Mouse (Mus musculus) B cell, adult 2 months (primary cell): ENCODE data around the gene Scnn1a.

Experiments
- DNase-seq, 2 experiments: peaks; one replicate each; pipeline ENCODE4 v3.0.0; 2022

The Scnn1a gene

DNA sequence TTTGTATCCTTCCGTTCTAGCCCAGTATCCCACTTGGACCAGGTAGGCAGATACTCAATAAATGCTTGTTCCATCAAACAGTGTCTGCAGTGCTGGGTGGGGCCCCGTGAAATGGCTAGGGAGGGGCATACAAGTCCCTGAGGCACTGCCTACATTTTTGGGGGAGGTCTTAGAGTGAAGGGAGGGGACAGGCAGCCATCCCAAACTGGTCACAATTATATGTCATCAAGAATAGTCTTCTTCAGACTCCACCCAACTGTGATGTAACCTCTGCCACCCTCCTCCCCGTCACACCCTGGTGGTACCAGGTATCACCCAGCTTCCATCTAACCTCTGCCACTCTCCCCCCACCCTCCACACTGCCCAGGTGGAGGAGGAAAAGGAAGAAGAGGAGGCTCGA is 24.4 kb downstream of the Scnn1a start:
- no peak for DNase-seq

DNA sequence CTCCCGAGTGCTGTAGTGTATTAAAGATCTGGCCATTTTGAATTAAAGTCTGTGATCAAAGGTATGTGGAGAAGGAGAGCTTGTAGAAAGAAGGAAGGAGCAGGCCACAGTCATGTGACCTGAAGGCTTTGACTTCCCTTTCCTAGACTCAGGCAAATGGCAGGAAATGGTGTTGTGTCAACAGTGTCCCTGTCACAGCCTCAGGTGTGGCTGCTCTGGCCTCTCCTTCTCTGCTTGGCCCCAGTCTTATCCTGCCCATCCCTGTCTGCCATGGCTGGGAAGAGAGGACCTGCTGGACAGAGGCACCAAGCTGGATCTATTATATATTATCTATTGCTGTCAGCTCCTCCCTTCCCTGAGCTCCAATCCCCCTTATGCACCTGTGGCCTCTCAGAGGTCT is 25.2 kb downstream of the Scnn1a start:
- no peak for DNase-seq

DNA sequence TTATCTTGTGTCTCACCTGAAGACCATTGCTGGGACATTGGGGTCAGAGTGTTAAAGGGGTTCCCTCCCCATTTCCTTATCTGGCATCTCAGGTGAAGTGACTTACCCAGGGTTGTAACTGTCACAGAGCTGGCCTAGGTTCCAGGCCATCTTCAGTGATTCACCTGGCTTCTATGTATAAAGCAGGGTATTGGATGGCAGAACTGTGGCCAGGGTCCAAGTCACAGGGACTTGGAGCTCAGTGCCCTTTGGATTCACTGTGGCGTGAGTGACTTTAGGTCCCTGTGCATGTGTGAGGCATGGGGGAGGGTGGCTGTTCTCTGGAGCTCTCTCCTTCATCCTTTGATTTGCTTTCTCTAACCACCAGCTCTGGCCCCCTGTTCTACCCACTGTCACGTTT is 25.6 kb downstream of the Scnn1a start:
- DNase-seq: no peak

- DNase-seq: no peak
Measured at GRCm38 (mm10) chr6:125348721-125349574, 28.5 kb downstream of the Scnn1a start, which contains the start of gene Tnfrsf1a. Gene Tnfrsf1a, plus strand, starts transcription at chr6:125349362.

DNA sequence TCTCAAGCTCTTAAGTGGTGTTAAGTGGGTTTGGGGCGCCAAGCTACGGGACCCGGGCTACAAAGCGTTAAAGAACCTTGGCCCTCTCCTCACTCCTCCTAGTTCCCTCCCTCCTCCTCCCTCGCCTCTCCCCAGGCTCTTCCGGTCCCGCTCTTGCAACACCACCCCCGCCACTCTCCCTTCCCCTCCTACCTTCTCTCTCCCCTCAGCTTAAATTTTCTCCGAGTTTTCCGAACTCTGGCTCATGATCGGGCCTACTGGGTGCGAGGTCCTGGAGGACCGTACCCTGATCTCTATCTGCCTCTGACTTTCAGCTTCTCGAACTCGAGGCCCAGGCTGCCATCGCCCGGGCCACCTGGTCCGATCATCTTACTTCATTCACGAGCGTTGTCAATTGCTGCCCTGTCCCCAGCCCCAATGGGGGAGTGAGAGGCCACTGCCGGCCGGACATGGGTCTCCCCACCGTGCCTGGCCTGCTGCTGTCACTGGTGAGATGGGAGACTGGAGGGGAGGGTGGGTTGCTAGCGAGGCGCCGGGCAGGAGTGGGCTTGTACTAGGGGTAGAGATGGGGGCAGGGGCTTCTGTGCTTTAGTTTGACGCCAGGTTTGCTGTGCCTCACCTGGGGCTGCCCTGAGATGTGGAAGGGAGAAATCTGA is 29.2 kb downstream of the Scnn1a start:
- DNase-seq: no peak

- no peak for DNase-seq
Measured at GRCm38 (mm10) chr6:125350231-125350994, 30.0 kb downstream of the Scnn1a start.

- no peak for DNase-seq
Measured at GRCm38 (mm10) chr6:125350995-125351324, 30.5 kb downstream of the Scnn1a start.

- no peak for DNase-seq
Measured at GRCm38 (mm10) chr6:125351368-125352045, 31.0 kb downstream of the Scnn1a start.

DNA sequence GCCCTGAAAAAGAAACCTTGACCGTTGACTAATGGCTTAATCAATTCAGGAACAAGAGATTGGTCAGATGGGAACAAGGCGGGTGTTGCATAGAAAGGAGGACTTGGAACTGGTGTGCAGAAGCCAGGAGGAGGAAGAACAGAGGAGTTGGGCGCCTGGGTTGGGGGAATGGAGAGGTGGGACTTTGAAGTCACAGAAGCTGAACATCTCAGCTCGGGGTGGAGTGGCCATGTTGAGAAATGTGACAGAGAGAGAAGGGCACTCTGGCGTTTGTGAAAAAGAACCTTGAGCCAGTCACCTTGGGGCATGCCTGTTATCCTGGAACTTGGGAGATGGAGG is 31.6 kb downstream of the Scnn1a start:
- no peak for DNase-seq

GRCm38 (mm10) chr6:125352811-125353210 is 32.4 kb downstream of the Scnn1a start:
- DNase-seq: no peak

DNA sequence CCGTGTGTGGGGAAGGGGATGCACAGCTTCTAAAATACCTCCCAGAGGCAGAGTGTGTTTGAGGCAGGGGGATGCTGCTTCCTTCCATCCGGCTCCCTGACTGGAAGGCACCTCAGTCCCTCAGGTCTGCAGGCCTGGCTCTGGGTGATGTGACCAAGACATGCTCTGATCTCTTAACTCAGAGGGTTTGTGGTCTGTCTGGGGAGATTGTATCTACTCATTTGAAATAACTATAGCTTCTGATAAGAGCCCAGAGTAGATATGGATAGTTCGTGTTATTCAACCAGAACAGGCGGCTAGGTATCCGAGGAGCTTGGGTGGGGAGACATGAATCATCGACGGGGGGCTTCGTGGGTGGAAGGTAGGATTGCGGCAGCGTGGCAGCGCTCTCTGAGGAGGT is 32.8 kb downstream of the Scnn1a start:
- DNase-seq: no peak

GRCm38 (mm10) chr6:125353655-125354054 is 33.2 kb downstream of the Scnn1a start:
- DNase-seq: no peak

GRCm38 (mm10) chr6:125354352-125355151 is 34.1 kb downstream of the Scnn1a start:
- no peak for DNase-seq

DNA sequence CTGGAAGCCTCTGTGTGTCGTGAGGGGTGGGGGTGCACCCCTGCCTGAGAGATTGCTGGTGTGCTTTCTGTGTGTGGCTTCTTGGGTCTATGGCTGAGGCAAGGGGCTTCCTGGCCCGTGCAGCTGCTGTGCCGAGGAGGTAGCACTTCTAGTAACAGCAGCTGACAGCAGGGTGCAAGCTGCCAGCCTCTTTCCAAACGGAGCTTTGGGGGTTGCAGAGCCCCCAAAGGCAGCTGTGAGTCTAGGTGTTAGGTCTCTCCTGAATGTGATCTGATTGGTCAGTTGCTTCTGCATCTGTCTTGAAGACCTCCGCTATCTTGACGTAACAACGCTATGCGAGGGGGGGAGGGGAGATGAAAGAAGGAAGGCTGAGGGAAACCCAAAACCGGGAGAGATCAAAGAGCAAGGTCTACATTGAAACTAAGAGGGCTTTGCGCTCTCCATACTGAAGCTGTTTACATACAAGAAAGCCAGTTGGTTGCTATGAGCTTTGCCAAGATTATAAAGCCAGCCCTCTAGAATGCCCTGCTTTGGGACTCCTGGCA is 34.8 kb downstream of the Scnn1a start:
- DNase-seq: no peak

DNA sequence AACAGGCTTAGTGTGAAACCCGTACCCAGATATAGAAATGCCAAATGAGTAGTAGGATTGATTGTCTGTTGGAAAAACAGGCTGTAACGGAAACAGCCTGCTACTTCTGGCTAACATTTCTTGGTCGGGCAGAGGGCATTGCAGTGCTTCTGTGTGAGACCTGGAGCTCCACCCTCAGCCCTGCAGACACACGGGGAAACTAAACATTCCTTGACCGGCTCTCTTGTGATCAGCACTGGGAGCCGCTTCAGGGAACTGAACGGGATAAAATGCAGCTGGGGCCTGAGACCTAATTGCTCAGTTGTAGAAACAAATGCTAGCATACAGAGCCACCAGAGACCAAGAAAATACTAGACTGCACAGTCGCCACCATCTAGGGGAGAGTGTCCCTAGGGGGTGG is 35.8 kb downstream of the Scnn1a start:
- DNase-seq: no peak

DNA sequence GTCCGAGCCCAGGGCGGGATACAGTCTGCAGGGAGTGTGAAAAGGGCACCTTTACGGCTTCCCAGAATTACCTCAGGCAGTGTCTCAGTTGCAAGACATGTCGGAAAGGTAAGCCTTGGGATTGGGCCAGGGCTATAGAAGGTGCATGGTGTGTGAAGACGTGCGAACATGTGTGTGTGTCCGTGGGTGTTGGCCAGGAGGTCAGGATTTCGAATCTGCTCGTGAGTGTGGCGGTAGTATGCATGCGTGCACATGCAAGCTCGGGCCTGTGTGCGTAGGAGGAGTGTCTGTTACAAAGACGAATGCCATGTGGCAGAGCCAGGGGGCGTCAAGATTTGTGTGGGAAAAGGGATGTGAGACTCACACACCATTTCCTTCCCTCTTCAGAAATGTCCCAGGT is 36.9 kb downstream of the Scnn1a start:
- no peak for DNase-seq

DNA sequence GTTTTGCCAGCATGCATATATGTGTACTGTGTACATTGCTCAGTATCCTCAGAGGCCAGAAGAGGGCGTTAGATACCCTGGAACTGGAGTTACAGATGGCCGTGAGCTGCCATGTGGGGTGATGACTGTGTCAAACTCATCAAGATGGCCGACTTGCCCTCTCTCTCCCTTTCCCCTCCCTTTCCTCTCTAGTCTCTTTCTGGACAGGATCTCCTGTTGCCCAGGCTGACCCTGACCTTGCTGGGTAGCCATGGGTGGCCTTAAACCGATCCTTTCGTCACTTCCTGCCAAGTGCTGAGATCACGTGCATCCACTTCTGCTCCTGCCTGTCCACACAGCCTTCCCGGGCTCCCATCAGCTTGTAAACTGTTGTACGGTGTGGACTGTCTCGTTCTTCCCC is 39.5 kb downstream of the Scnn1a start:
- DNase-seq: no peak

- peak; percentile 70 to 79 for DNase-seq
Measured at GRCm38 (mm10) chr6:125360846-125361245, 40.4 kb downstream of the Scnn1a start.

DNA sequence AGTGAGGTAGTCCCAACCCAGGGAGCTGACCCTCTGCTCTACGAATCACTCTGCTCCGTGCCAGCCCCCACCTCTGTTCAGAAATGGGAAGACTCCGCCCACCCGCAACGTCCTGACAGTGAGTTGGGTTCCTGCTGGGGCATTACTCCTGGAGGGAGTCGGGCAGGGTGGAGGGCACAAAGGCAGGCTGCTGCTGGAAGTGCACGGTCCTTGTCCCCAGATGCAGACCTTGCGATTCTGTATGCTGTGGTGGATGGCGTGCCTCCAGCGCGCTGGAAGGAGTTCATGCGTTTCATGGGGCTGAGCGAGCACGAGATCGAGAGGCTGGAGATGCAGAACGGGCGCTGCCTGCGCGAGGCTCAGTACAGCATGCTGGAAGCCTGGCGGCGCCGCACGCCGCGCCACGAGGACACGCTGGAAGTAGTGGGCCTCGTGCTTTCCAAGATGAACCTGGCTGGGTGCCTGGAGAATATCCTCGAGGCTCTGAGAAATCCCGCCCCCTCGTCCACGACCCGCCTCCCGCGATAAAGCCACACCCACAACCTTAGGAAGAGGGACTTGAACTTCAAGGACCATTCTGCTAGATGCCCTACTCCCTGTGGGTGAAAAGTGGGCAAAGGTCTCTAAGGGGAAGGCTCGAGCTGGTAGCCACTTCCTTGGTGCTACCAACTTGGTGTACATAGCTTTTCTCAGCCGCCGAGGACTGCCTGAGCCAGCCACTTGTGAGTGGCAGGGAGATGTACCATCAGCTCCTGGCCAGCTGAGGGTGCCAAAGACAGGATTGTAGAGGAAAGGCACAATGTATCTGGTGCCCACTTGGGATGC is 41.2 kb downstream of the Scnn1a start:
- DNase-seq: no peak

GRCm38 (mm10) chr6:125363021-125363420 is 42.6 kb downstream of the Scnn1a start:
- DNase-seq: no peak
